Mouse (Mus musculus) CH12.LX (cell line): ENCODE data around the gene Rilpl1. TPM values are rescaled to one million over a fixed set of nuclear protein-coding genes. Genes with fewer than 3 reads are reported as not detected.

Experiments used
- DNase-seq: peaks from one replicate; pipeline ENCODE4 v3.0.0-alpha.2; 2013; ENCODE audit errors: extremely low read depth
- H3K27ac ChIP-seq: 2 replicates; pipeline ENCODE4 v1.5.1; 2012; ENCODE audit warnings: low read depth, mild to moderate bottlenecking, control low read depth, moderate library complexity; ENCODE audit not compliant: insufficient read depth
- H3K27me3 ChIP-seq: replicated peaks from 2 replicates; pipeline ENCODE3; 2012; ENCODE audit warnings: inconsistent platforms
- H3K36me3 ChIP-seq, 2 experiments: replicated peaks in 1 of 2; 2 replicates each; pipeline versions ENCODE3 to v1.6.1; 2012; ENCODE audit warnings: inconsistent platforms in 1 of 2, low read length in 1 of 2, mild to moderate bottlenecking in 1 of 2, mixed read lengths in 1 of 2, moderate library complexity in 1 of 2; ENCODE audit not compliant: control insufficient read depth in 1 of 2, insufficient read depth in 1 of 2
- H3K4me1 ChIP-seq, 2 experiments: 2 replicates each; pipeline ENCODE4 v1.6.1; 2012; ENCODE audit warnings: inconsistent platforms in 1 of 2, moderate library complexity in 1 of 2; ENCODE audit not compliant: insufficient read depth in 2 of 2, control insufficient read depth in 1 of 2
- H3K4me2 ChIP-seq: 2 replicates; pipeline ENCODE4 v1.6.1; 2012; ENCODE audit warnings: low read depth, mild to moderate bottlenecking, control low read depth; ENCODE audit not compliant: poor library complexity, insufficient read depth, severe bottlenecking
- H3K4me3 ChIP-seq, 3 experiments: fragments of 150-350 bp in 1 of 3; sonication (generic) in 1 of 3; replicated peaks in 1 of 3; 2 replicates each; pipeline versions ENCODE3 to v1.5.1; 2011 to 2012; ENCODE audit warnings: low read depth in 2 of 3, low read length in 2 of 3, mild to moderate bottlenecking in 2 of 3, moderate library complexity in 2 of 3, control low read depth in 1 of 3, improper control_type of control experiment in 1 of 3, inconsistent platforms in 1 of 3, mixed read lengths in 1 of 3; ENCODE audit not compliant: poor library complexity in 1 of 3
- H3K79me2 ChIP-seq: replicated peaks from 2 replicates; pipeline ENCODE4 v1.6.1; 2012; ENCODE audit warnings: mild to moderate bottlenecking, moderate library complexity; ENCODE audit not compliant: control insufficient read depth, poor library complexity, insufficient read depth, severe bottlenecking; ENCODE audit errors: extremely low read depth
- H3K9ac ChIP-seq: 2 replicates; pipeline ENCODE4 v1.6.1; 2012; ENCODE audit warnings: low read depth, mild to moderate bottlenecking, control low read depth, moderate library complexity; ENCODE audit not compliant: insufficient read depth
- H3K9me3 ChIP-seq: replicated peaks from 2 replicates; pipeline ENCODE3; 2012; ENCODE audit warnings: low read length, inconsistent platforms, mixed read lengths
- MAZ ChIP-seq: IDR thresholded peaks from 2 replicates; pipeline ENCODE4 v1.6.1; 2012; ENCODE audit warnings: low read depth, mild to moderate bottlenecking, inconsistent platforms, low read length, improper control_type of control experiment, moderate library complexity
- RCOR1 ChIP-seq: conservative IDR thresholded peaks from 2 replicates; pipeline ENCODE4 v1.6.1; 2012; ENCODE audit warnings: low read depth, mild to moderate bottlenecking, inconsistent platforms, low read length, improper control_type of control experiment
- ZNF384 ChIP-seq: IDR thresholded peaks from 2 replicates; pipeline ENCODE4 v1.6.1; 2012; ENCODE audit warnings: low read depth, low read length, improper control_type of control experiment, inconsistent platforms
- dilution Hi-C: fragments of 300-500 bp; cut with MboI; formaldehyde crosslinking; loops from 2 replicates; pipeline ENCODE4 v1.14.3; 2020; ENCODE audit warnings: low sequenced_read_pairs; ENCODE audit not compliant: extremely low pct_unique_long_range_greater_than_20kb, extremely low pct_ligation_motif_present
- in situ Hi-C: fragments of 300-500 bp; cut with MboI; formaldehyde crosslinking; loops from 3 replicates; pipeline ENCODE4 v1.14.3; 2019; ENCODE audit warnings: low sequenced_read_pairs, low pct_ligation_motif_present, low pct_unique_long_range_greater_than_20kb, mixed read lengths
- polyA plus RNA-seq: library from polyadenylated mRNA; unstranded; fragments of >175 nt; gene quantifications from 2 replicates; pipeline ENCODE4 v1.2.1, GENCODE M21; 2012; ENCODE audit warnings: low read depth; ENCODE audit not compliant: insufficient read length
- total RNA-seq, 2 experiments: library from RNA; depleted of rRNA; stranded (reverse); fragments of 300-350 nt in 1 of 2; fragments of >200 nt in 1 of 2; gene quantifications; 2 replicates each; pipeline ENCODE4 v1.2.3; 2012 to 2014

The Rilpl1 gene
- total and polyA plus RNA-seq, 3 experiments: 3.1 to 5.7 (median 5.4) TPM

DNA sequence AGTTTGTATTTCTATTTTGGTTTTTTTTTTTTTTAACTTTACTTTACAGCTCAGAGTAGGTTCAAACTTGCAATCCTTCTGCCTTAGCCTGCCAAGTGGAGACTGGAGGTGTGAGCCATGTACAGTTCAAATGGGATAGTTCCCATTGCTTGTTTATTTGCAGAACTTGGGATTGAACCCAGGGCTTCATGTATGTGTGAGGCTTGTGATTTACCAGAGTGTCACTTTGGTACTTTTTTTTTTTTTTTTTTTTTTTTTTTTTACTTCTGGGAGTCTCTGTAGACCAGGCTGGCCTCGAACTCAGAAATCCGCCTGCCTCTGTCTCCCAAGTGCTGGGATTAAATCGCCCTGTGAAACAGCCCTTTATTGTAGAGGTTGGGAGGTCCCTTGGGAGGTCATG, 87.0 kb downstream of the Rilpl1 start:
- no peaks in the 10 kb centered on the region for H3K27me3 ChIP-seq
- H3K4me3 ChIP-seq: peak overlapping the region in 2 of 3 experiments; percentile 62 to 76
- in situ Hi-C loops (loop anchor here (25.0 kb wide), 1 partner anchor 418 kb away; the partner anchor contains the start of genes Ccdc92 and Zfp664), dilution Hi-C loops (no loop called here)
- no peaks in the 10 kb centered on the region for H3K9me3 ChIP-seq
- peak overlapping the region; percentile 80 for H3K4me2 ChIP-seq
- TF ChIP-seq ZNF384 (peak; percentile 76), RCOR1 (no peak), MAZ (no peak)
- peak overlapping the region; percentile 57; the same call in 1 of the 2 replicates for H3K27ac ChIP-seq
- H3K4me1 ChIP-seq: peaks cover 11 to 44% of the 10 kb centered on the region in 2 experiments
- H3K36me3 ChIP-seq: peaks cover 21 to 34% of the 10 kb centered on the region in 2 experiments
- H3K9ac ChIP-seq: peak overlapping the region; percentile 92; the same call in 1 of the 2 replicates
- peaks cover 77% of the 10 kb centered on the region for H3K79me2 ChIP-seq
- no peak for DNase-seq

Other genes starting within 250 kb of the Rilpl1 start
- 5.6 and 5.7 TPM in 2 replicates for gene Mphosph9, start 203.4 kb downstream of the Rilpl1 start, total RNA-seq (2012; rRNA removed)
- 6.9 and 8.0 TPM in 2 replicates for gene Mphosph9, start 203.4 kb downstream of the Rilpl1 start, total RNA-seq (2014; rRNA removed)
- 7.8 and 9.8 TPM in 2 replicates for gene Mphosph9, start 203.4 kb downstream of the Rilpl1 start, polyA plus RNA-seq
- 6.1 and 6.3 TPM in 2 replicates for gene 2810006K23Rik, start 203.3 kb downstream of the Rilpl1 start, total RNA-seq (2012; rRNA removed)
- 8.9 TPM in 2 replicates for gene 2810006K23Rik, start 203.3 kb downstream of the Rilpl1 start, total RNA-seq (2014; rRNA removed)
- 8.2 and 8.9 TPM in 2 replicates for gene 2810006K23Rik, start 203.3 kb downstream of the Rilpl1 start, polyA plus RNA-seq
- 90.4 and 134 TPM in 2 replicates for gene Cdk2ap1, start 168.3 kb downstream of the Rilpl1 start, total RNA-seq (2012; rRNA removed)
- gene Cdk2ap1, start 168.3 kb downstream of the Rilpl1 start, total RNA-seq (2014; rRNA removed): 170 and 179 TPM in 2 replicates
- gene Cdk2ap1, start 168.3 kb downstream of the Rilpl1 start, polyA plus RNA-seq: 287 and 323 TPM in 2 replicates
- gene Sbno1, start 105.4 kb downstream of the Rilpl1 start, total RNA-seq (2012; rRNA removed): 38.3 and 44.2 TPM in 2 replicates
- gene Sbno1, start 105.4 kb downstream of the Rilpl1 start, total RNA-seq (2014; rRNA removed): 32.4 and 35.0 TPM in 2 replicates
- gene Sbno1, start 105.4 kb downstream of the Rilpl1 start, polyA plus RNA-seq: 48.5 and 52.3 TPM in 2 replicates
- 55.3 and 64.6 TPM in 2 replicates for gene Kmt5a, start 91.5 kb downstream of the Rilpl1 start, total RNA-seq (2012; rRNA removed)
- 60.9 and 62.8 TPM in 2 replicates for gene Kmt5a, start 91.5 kb downstream of the Rilpl1 start, total RNA-seq (2014; rRNA removed)
- 151 and 154 TPM in 2 replicates for gene Kmt5a, start 91.5 kb downstream of the Rilpl1 start, polyA plus RNA-seq
- 393 and 482 TPM in 2 replicates for gene Rilpl2, start 53.0 kb downstream of the Rilpl1 start, total RNA-seq (2012; rRNA removed)
- 415 and 425 TPM in 2 replicates for gene Rilpl2, start 53.0 kb downstream of the Rilpl1 start, total RNA-seq (2014; rRNA removed)
- gene Rilpl2, start 53.0 kb downstream of the Rilpl1 start, polyA plus RNA-seq: 354 and 405 TPM in 2 replicates
- 23.3 and 27.4 TPM in 2 replicates for gene Snrnp35, start 48.3 kb downstream of the Rilpl1 start, total RNA-seq (2012; rRNA removed)
- 13.9 and 14.9 TPM in 2 replicates for gene Snrnp35, start 48.3 kb downstream of the Rilpl1 start, total RNA-seq (2014; rRNA removed)
- 29.0 and 36.3 TPM in 2 replicates for gene Snrnp35, start 48.3 kb downstream of the Rilpl1 start, polyA plus RNA-seq
- 205 and 319 TPM in 2 replicates for gene Tmed2, start 9.3 kb upstream of the Rilpl1 start, total RNA-seq (2012; rRNA removed)
- 769 and 796 TPM in 2 replicates for gene Tmed2, start 9.3 kb upstream of the Rilpl1 start, total RNA-seq (2014; rRNA removed)
- gene Tmed2, start 9.3 kb upstream of the Rilpl1 start, polyA plus RNA-seq: 280 and 301 TPM in 2 replicates
- gene Ddx55, start 21.5 kb upstream of the Rilpl1 start, total RNA-seq (2012; rRNA removed): 18.2 and 20.2 TPM in 2 replicates
- gene Ddx55, start 21.5 kb upstream of the Rilpl1 start, total RNA-seq (2014; rRNA removed): 15.1 and 15.7 TPM in 2 replicates
- gene Ddx55, start 21.5 kb upstream of the Rilpl1 start, polyA plus RNA-seq: 25.8 and 25.9 TPM in 2 replicates
- gene Eif2b1, start 47.7 kb upstream of the Rilpl1 start, total RNA-seq (2012; rRNA removed): 50.8 and 68.3 TPM in 2 replicates
- gene Eif2b1, start 47.7 kb upstream of the Rilpl1 start, total RNA-seq (2014; rRNA removed): 98.0 and 107 TPM in 2 replicates
- gene Eif2b1, start 47.7 kb upstream of the Rilpl1 start, polyA plus RNA-seq: 104 and 111 TPM in 2 replicates
- 58.2 and 63.0 TPM in 2 replicates for gene Gtf2h3, start 47.7 kb upstream of the Rilpl1 start, total RNA-seq (2012; rRNA removed)
- 84.9 and 87.5 TPM in 2 replicates for gene Gtf2h3, start 47.7 kb upstream of the Rilpl1 start, total RNA-seq (2014; rRNA removed)
- 51.9 and 57.0 TPM in 2 replicates for gene Gtf2h3, start 47.7 kb upstream of the Rilpl1 start, polyA plus RNA-seq
- 10.9 and 11.8 TPM in 2 replicates for gene Atp6v0a2, start 97.2 kb upstream of the Rilpl1 start, total RNA-seq (2012; rRNA removed)
- gene Atp6v0a2, start 97.2 kb upstream of the Rilpl1 start, total RNA-seq (2014; rRNA removed): 7.4 and 7.7 TPM in 2 replicates
- gene Atp6v0a2, start 97.2 kb upstream of the Rilpl1 start, polyA plus RNA-seq: 13.2 and 16.5 TPM in 2 replicates
- gene Dnah10, start 193.7 kb upstream of the Rilpl1 start, total RNA-seq (2012; rRNA removed): 0.04 and 0.08 TPM in 2 replicates
- gene Dnah10, start 193.7 kb upstream of the Rilpl1 start, total RNA-seq (2014; rRNA removed): 0.03 and 0.28 TPM in 2 replicates
- gene Dnah10, start 193.7 kb upstream of the Rilpl1 start, polyA plus RNA-seq: 0.26 and 0.30 TPM in 2 replicates